Mouse (Mus musculus) gastrocnemius, adult 8-10 months (tissue): ENCODE measurements at regions not wholly inside any gene's neighbourhood (a gene's known extent, or its start where the extent isn't known, plus 50 kb on each side); places are given as distances from the start of the nearest gene placed in this dataset.

Source experiments
- DNase-seq, 2 experiments: peaks; one replicate each; pipeline ENCODE4 v3.0.0; 2022; ENCODE audit warnings: low spot score in 2 of 2

DNA sequence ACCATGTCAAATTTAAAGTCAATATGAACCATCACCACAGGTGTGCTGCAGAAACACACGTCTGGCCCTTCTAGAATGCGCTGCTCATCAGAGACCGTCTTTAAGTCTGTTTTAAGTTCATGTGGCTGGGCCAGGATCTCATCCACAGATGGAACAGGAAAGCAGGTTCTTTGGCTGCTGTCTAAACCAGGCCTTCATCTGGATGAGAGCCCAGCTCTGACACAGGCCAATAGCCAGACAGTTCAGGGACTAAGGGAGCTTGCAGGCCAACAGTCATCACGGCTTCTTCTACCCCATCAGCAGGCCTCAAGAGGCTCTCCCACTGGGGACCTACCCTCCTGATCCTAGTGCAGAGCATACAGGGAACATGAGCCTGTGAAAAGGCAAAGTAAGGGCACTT lies 185.4 kb upstream of the Eci2 start:
- peak in 1 of 2 experiments; percentile 22 for DNase-seq

- DNase-seq = no peak
Measured at GRCm38 (mm10) chr13:35214219-35214618, 187.3 kb upstream of the Eci2 start.

GRCm38 (mm10) chr13:35226142-35226829 lies 199.4 kb upstream of the Eci2 start:
- no peak for DNase-seq

DNA sequence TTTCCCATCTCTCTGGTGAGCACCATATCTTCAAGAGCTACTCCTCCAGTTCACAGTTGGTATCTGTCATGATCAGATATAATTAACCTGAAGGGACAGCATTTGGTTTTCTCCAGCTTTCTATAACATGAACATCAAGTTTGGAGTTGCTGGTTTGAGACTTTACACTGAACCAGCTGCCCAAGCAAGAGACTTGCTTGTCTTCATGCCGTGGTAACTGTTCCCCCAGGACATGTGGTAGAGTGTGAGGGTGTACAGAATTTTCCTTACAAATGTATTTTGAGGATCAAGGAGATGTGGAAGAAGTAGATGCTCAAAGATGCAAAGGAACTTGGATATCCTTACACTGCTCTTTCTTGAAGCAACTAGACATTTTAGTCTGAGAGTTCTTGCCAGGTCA lies 200.0 kb upstream of the Eci2 start:
- no peak for DNase-seq

DNA sequence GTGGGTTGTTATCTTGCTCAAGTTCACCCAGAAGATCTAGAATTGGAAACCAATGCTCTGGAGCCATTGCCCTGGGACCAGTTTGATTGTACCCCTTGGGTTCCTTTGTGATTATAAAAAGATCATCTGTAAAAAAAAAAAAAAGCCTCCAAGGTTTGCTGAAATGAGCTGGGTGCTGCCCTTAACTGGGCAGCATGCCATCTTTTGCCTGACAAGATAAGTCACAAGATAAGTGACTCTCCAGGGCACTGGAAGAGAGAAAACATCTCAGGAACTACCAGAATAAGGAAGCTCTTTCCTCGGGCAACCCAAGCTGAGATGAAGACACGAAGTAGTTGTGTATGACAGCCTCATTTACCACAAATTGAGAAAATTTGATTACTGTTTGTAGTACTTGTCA lies 202.7 kb upstream of the Eci2 start:
- no peak for DNase-seq

DNA sequence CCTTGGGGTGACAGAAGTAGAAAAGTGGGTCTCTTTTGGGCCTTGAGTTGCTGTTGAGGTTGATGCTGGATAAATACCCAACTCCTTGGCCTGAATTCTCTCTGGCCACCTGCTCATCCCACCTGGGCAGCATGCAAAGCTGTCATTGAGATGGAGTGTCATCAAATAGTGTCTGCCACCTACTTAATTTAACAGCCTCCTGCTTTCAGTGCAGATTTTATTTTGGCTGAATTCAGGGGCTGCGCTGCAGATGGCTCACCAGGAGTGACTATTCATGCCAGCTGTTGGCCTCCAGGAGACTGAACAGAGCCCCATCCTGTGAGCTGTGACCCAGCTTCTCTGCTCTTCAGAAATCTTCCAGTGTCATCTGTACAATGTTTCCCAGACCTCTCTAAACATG lies 206.7 kb upstream of the Eci2 start:
- no peak for DNase-seq

DNA sequence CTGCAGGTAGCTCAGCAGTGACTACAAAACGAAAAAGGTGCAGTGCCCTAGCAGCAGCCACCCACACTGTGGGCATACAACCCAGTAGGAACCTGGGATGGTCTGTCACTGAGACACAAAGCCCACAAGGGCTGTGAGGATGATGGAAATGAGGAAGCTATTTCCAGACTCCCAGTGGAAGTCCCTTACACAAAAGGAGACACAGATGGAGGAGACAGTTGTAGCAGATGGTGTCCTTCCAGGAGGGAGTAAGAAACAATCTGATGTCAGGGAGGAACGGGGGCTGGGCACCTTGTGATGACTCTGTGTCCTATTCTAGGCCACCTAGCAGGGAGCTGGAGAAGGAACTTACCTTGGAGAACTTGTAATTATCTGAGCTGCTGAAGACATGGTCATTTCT lies 214.5 kb upstream of the Eci2 start:
- DNase-seq = no peak

- no peak for DNase-seq
Measured at GRCm38 (mm10) chr13:35243946-35244345, 217.1 kb upstream of the Eci2 start.

- no peak for DNase-seq
Measured at GRCm38 (mm10) chr13:35257386-35257785, 230.5 kb upstream of the Eci2 start.

DNA sequence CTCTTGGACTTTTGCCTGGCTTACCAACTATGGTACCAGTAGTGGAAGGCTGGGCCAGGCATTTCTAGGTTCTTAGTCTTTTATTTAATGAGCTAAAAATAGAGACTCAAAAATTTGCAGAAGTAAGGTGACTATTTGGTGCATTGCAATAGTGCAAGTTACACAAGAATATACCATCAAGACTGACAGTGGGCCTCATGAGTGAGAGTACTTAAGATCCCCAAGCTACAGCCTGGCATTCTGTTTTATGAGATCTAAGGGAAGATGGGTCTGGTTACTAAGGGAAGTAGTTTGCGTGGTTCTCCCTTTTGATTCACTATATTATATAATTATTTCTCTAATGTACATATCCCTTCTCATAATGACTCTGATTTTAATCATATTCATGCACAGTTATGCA lies 231.8 kb upstream of the Eci2 start:
- no peak for DNase-seq

- DNase-seq = no peak
Measured at GRCm38 (mm10) chr13:35283959-35284358, 257.1 kb upstream of the Eci2 start.

DNA sequence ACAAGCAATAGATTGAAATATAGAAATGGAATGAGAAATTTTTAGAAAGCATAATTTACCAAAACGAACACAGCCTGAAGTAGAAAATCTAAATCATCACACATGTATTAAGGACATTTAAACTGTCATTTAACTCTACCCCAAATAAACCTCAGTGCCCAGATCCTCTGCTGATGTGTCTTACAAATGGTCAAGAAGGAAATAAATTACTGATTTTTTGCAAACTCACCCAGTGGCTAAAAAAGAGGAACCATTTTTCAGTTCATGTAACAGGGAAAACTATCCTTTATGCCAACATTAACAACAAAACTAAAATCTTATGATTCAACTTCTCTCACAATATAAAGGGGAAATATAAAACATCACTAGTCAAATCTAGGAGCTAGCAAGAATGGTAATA lies 275.2 kb upstream of the Eci2 start:
- DNase-seq = no peak

- no peak for DNase-seq
Measured at GRCm38 (mm10) chr13:35316772-35317171, 289.9 kb upstream of the Eci2 start.

- no peak for DNase-seq
Measured at GRCm38 (mm10) chr13:35326682-35327242, 299.9 kb upstream of the Eci2 start.

GRCm38 (mm10) chr13:35328320-35328719 lies 301.4 kb upstream of the Eci2 start:
- no peak for DNase-seq

DNA sequence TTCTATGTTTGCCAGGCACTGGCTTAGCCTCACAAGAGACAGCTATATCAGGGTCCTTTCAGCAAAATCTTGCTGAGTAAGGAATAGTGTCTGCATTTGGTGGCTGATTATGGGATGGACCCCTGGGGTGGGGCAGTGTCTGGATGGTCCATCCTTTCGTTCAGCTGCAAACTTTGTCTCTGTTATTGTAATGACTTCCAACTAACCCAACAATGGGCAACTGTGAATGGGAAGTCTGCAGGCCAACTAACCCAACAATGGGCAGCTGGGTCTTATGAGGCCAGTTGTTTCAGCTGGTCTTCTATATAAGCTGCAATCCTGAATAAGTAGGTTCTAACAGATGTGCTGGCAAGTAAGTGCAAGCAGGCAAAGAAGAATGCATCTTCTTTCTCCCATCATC lies 304.0 kb upstream of the Eci2 start:
- no peak for DNase-seq

DNA sequence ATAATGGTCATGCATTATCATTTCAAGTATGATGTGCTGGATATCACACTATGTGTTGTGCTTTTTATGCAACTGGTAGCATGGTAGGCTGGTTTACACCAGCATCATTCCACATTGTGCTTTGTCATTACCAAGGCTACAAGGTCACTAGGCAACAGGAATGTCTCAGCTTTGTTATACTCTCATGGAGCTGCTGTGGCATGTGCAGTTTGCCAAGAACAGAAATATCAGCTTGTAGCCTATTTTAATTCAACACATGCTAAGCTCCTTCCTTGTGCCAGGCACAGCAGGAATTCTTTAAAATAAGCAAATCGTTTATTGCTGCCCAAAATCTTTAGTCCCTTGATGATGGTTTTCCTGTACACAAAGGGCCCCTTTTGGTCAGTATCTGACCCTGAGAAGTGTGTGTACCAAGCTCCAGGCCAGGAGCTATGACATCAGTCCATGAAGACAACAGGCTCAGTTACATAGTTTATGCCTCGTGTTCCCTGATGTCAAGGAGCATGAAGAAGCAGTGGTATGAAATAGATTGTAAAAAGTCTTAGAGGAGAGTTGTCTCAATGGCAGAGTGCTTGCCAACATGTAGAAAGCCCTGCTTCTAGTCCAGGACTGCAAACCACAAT lies 314.0 kb upstream of the Cdyl start:
- no peak for DNase-seq

- no peak for DNase-seq
Measured at GRCm38 (mm10) chr13:35348283-35348682, 311.4 kb upstream of the Cdyl start.

- DNase-seq = no peak
Measured at GRCm38 (mm10) chr13:35359345-35359744, 300.3 kb upstream of the Cdyl start.

DNA sequence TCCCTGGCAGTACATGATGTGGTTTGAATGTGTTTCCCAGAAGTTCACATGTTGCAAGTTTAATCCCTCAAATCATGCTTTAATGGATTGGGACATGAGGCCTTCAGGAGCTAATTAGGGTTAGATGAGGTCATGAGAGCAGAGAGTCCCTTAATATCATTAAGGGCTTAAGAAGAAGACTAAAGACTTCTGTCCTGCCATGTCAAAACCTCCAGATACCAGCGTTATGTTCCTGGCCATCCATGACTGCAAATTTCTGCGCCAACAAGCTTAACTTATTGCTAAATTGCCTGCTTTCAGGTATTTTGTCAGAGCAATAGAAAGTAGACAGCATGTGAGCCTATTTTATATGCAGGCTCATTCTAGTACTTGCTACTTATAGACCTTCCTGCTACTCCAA lies 282.1 kb upstream of the Cdyl start:
- no peak for DNase-seq

- DNase-seq = no peak
Measured at GRCm38 (mm10) chr13:35379500-35379899, 280.1 kb upstream of the Cdyl start.

- no peak for DNase-seq
Measured at GRCm38 (mm10) chr13:35380224-35381009, 279.2 kb upstream of the Cdyl start.
